Mouse (Mus musculus) adrenal gland, adult 2 months (tissue): ENCODE results near the gene 4930535I16Rik. TPM values are rescaled to one million over a fixed set of nuclear protein-coding genes. Genes with fewer than 3 reads are reported as not detected.
"Not testable (repeated sequence)": the region's sequence is repeated elsewhere in the genome, so short reads cannot be mapped to it uniquely, and the experiment has no call there.

Source experiments
- DNase-seq: peaks from one replicate; pipeline ENCODE4 v3.0.0; 2021
- long read RNA-seq: library from polyadenylated mRNA; stranded (forward); transcript quantifications from one replicate; pipeline ENCODE4 v2.0.0, GENCODE M21; 2021
- polyA plus RNA-seq: library from polyadenylated mRNA; depleted of rRNA; stranded (reverse); fragments of >200 nt; gene quantifications from 2 replicates; pipeline ENCODE4 v1.2.3, GENCODE M21; 2012; rRNA removed
- total RNA-seq, 2 experiments: library from RNA; stranded (reverse); gene quantifications; 2 replicates each; pipeline ENCODE4 v1.2.3; 2021

4930535I16Rik gene
- total RNA-seq, result not detected
- polyA plus RNA-seq, result 0.54 and 0.82 TPM in 2 replicates
- long read RNA-seq, result 0 reads

GRCm38 (mm10) chr4:123917548-123918140 lies at the start of gene 4930535I16Rik:
Gene 4930535I16Rik, minus strand, starts transcription at chr4:123918022.
- DNase-seq, result no peak

GRCm38 (mm10) chr4:123962721-123963120 lies 44.9 kb upstream of the 4930535I16Rik start:
- no peak for DNase-seq

GRCm38 (mm10) chr4:123960955-123961354 lies 43.1 kb upstream of the 4930535I16Rik start:
- no peak for DNase-seq

GRCm38 (mm10) chr4:123957891-123958290 lies 40.1 kb upstream of the 4930535I16Rik start:
- no peak for DNase-seq

GRCm38 (mm10) chr4:123957492-123957808 lies 39.6 kb upstream of the 4930535I16Rik start:
- no peak for DNase-seq

- DNase-seq, result peak; percentile 86
Measured at GRCm38 (mm10) chr4:123956703-123957491, 39.1 kb upstream of the 4930535I16Rik start.

GRCm38 (mm10) chr4:123952059-123952458 lies 34.2 kb upstream of the 4930535I16Rik start:
- DNase-seq, result no peak

GRCm38 (mm10) chr4:123949649-123950048 lies 31.8 kb upstream of the 4930535I16Rik start:
- DNase-seq, result no peak

GRCm38 (mm10) chr4:123948901-123949300 lies 31.1 kb upstream of the 4930535I16Rik start:
- DNase-seq, result no peak

GRCm38 (mm10) chr4:123947149-123947548 lies 29.3 kb upstream of the 4930535I16Rik start:
- DNase-seq, result peak; percentile 72

GRCm38 (mm10) chr4:123946701-123947100 lies 28.9 kb upstream of the 4930535I16Rik start:
- no peak for DNase-seq

- DNase-seq, result not testable (repeated sequence)
Measured at GRCm38 (mm10) chr4:123940878-123941277, 23.1 kb upstream of the 4930535I16Rik start.

GRCm38 (mm10) chr4:123939838-123940237 lies 22.0 kb upstream of the 4930535I16Rik start:
- peak; percentile 69 for DNase-seq

GRCm38 (mm10) chr4:123936059-123936458 lies 18.2 kb upstream of the 4930535I16Rik start:
- no peak for DNase-seq

- no peak for DNase-seq
Measured at GRCm38 (mm10) chr4:123934306-123934705, 16.5 kb upstream of the 4930535I16Rik start.

- DNase-seq, result no peak
Measured at GRCm38 (mm10) chr4:123929994-123930393, 12.2 kb upstream of the 4930535I16Rik start.

GRCm38 (mm10) chr4:123927961-123928360 lies 10.1 kb upstream of the 4930535I16Rik start:
- DNase-seq, result no peak

- DNase-seq, result no peak
Measured at GRCm38 (mm10) chr4:123921055-123921565, 3.3 kb upstream of the 4930535I16Rik start.

GRCm38 (mm10) chr4:123918851-123919250 lies 1.0 kb upstream of the 4930535I16Rik start:
- DNase-seq, result no peak

GRCm38 (mm10) chr4:123916748-123917547 lies 874 bp downstream of the 4930535I16Rik start, which contains the start of gene Rragc:
Gene Rragc, plus strand, starts transcription at chr4:123917446.
- peak; percentile 100 for DNase-seq

GRCm38 (mm10) chr4:123912431-123912830 lies 5.4 kb downstream of the 4930535I16Rik start:
- peak; percentile 62 for DNase-seq

- no peak for DNase-seq
Measured at GRCm38 (mm10) chr4:123911503-123911902, 6.3 kb downstream of the 4930535I16Rik start.
